Mouse (Mus musculus) lung, postnatal 0 days (tissue): Measurements from ENCODE around the gene Mllt3. TPM values are rescaled to one million over a fixed set of nuclear protein-coding genes. Genes with fewer than 3 reads are reported as not detected.
A peak's percentile ranks its signal among the peaks of the same experiment; 100 is the strongest.

Source experiments
- ATAC-seq: fragments of 200-750 bp; cut with Nextera tagmentation; 2 replicates; pipeline ENCODE4 v1.8.0; 2017; ENCODE audit warnings: moderate library complexity
- DNase-seq: peaks from one replicate; pipeline ENCODE4 v3.0.0-alpha.2; 2016; ENCODE audit warnings: low spot score
- H3K27ac ChIP-seq: fragments of 300-500 bp; sonication (generic); 2 replicates; pipeline ENCODE4 v1.5.1; 2014; ENCODE audit warnings: antibody characterized with exemption, mild to moderate bottlenecking, low read length, mixed read lengths
- H3K27me3 ChIP-seq: fragments of 300-500 bp; sonication (generic); replicated peaks from 2 replicates; pipeline ENCODE4 v1.6.1; 2014; ENCODE audit warnings: low read length, mixed read lengths; ENCODE audit not compliant: insufficient read depth
- H3K36me3 ChIP-seq: fragments of 300-500 bp; sonication (generic); 2 replicates; pipeline ENCODE4 v1.6.1; 2014; ENCODE audit warnings: low read length, mixed read lengths; ENCODE audit not compliant: insufficient read depth
- H3K4me1 ChIP-seq: fragments of 300-500 bp; sonication (generic); 2 replicates; pipeline ENCODE4 v1.6.1; 2014; ENCODE audit warnings: antibody characterized with exemption, low read depth, low read length, mixed read lengths; ENCODE audit not compliant: insufficient read depth
- H3K4me2 ChIP-seq: fragments of 300-500 bp; sonication (generic); replicated peaks from 2 replicates; pipeline ENCODE4 v1.6.1; 2014; ENCODE audit warnings: low read depth, mild to moderate bottlenecking, low read length, moderate library complexity, mixed read lengths
- H3K4me3 ChIP-seq: fragments of 300-500 bp; sonication (generic); 2 replicates; pipeline ENCODE4 v1.5.1; 2014; ENCODE audit warnings: low read depth, low read length
- H3K9ac ChIP-seq: fragments of 300-500 bp; sonication (generic); replicated peaks from 2 replicates; pipeline ENCODE4 v1.6.1; 2014; ENCODE audit warnings: low read depth, mild to moderate bottlenecking
- H3K9me3 ChIP-seq: fragments of 300-500 bp; sonication (generic); 2 replicates; pipeline ENCODE4 v1.6.1; 2016; ENCODE audit warnings: low read length, mixed read lengths
- CTCF ChIP-seq: IDR thresholded peaks from 2 replicates; pipeline ENCODE4 v1.5.1; 2016; ENCODE audit warnings: antibody characterized with exemption, mild to moderate bottlenecking
- EP300 ChIP-seq: IDR thresholded peaks from 2 replicates; pipeline ENCODE4 v1.6.1; 2016; ENCODE audit warnings: antibody characterized with exemption, mild to moderate bottlenecking, control low read depth
- WGBS: fragments of 180-500 bp; shearing (Covaris S2); extraction: QIAGEN DNeasy Blood & Tissue Kit; methylation state at CpG from one replicate; pipeline ENCODE4 v1.1.7; 2014; 5-methylcytosine and 5-hydroxymethylcytosine counted together
- polyA plus RNA-seq: library from polyadenylated mRNA; unstranded; fragments of >200 nt; fragmentation: Nextera tagmentation; extraction: Ambion mirVana; gene quantifications from 2 replicates; pipeline ENCODE4 v1.2.1, GENCODE M21; 2015

The Mllt3 gene
- polyA plus RNA-seq, 1 experiment from 2014 or later, result 32.7 TPM

DNA sequence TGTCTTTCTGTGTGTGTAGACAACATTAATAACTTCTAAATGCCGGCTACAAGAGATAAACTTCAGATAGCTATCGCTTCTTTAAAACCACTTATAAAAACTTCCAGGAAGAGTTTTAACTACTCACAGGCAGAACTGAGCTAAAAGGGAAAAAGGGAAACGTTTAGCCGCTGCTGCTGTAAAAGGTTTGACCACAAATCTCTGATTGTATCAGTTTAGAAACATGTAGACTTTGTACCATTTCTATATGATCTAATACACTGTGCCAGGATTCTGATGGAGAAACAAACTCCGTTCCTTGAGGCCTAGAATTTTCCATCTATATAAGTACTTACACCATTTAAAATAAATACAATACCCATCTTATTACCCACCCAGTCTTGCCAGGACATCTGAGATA, 17.4 kb downstream of the Mllt3 start:
- 61% methylated on average over 5 of the region's 5 CpGs for WGBS
- TF ChIP-seq CTCF, result no peak
- TF ChIP-seq EP300, result no peak
- no peak overlapping the region for H3K4me2 ChIP-seq

DNA sequence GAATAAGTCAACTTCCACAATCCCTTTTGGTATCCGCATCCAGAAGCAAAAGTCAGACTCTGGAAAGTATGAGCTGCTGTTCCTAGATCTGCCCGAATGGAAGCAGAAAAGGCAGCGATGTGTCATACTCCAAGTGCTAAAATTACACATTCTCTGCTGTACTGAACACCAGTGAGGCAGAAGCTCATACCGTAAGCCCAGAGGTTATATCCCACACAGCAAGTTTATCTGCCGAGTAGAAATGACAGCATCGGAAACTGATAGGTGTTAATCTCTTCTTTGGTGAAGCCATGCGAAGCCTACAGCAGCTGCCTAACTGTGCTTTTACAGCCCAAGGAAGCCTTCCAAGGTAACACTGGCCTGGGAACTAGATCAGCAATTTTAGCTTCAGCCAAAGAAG, 17.9 kb downstream of the Mllt3 start:
- Histone ChIP-seq H3K27ac (no peak overlapping the region), H3K4me2 (no peak overlapping the region), H3K27me3 (no peaks in the 10 kb centered on the region), H3K9ac (no peak overlapping the region), H3K4me3 (no peak overlapping the region), H3K36me3 (no peaks in the 10 kb centered on the region), H3K9me3 (no peaks in the 10 kb centered on the region), H3K4me1 (no peaks in the 10 kb centered on the region; the same call in 1 of the 2 replicates)
- no peak for DNase-seq
- WGBS, result 71% methylated on average over 7 of the region's 7 CpGs
- ATAC-seq, result no peak
- TF ChIP-seq EP300 (no peak), CTCF (no peak)

More for the DNA sequence above, 17.4 kb downstream of the Mllt3 start:
- no peak for ATAC-seq
- Histone ChIP-seq H3K27ac (no peak overlapping the region), H3K9me3 (no peaks in the 10 kb centered on the region), H3K27me3 (no peaks in the 10 kb centered on the region), H3K36me3 (no peaks in the 10 kb centered on the region), H3K9ac (no peak overlapping the region), H3K4me3 (no peak overlapping the region), H3K4me1 (no peaks in the 10 kb centered on the region; the same call in 1 of the 2 replicates)
- no peak for DNase-seq

DNA sequence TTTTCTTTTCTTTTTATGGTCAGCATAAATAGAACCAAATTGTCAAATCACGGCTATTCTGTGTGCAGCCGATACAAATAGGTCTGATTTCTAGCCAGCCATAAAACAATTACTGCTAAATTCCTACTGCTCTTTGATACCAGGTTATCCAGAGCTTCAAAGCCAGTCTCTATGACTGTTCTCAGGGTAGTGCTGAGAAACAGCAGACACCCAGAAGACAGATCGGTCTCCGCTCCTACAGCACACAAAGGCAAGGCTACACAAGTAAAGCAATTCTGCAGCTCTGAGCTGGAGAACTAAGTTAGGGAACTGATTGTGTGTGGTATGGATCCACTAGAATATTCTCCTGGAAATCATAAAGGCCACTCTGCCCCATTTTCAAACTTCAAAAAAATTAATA, 20.4 kb downstream of the Mllt3 start:
- ATAC-seq, result no peak

DNA sequence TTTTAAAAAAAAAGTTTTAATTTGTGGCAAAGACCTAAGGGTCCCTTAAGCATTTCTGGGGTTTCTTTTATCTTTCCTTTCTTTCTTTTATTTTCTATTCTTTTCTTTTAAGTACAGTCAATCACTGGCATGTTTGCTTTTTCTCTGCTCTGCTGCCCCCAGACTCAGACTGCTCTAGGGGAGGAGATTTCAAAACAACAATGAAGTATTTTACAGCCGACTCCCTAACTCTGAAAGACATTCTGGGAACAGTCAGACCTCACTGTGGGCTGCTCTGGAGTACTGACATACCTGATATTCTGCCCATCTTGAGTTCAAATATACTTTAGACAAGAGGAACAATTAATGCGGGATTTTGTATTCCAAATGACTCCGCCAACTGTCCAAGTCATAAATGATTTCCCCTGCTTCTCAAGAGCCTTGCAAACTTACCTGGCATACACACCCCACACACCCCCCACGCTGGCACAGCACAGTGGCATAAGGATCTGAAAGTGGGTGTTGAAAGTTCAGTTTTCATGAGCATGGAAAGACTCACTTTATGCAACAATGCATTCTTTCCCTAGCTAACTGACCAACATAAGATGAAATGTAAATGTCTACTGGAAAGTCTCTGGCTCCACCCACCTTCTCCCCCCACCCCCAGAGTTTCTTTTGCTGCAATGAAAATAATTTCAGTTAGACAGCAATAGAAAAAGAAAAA, 21.1 kb downstream of the Mllt3 start:
- Histone ChIP-seq H3K27ac (no peak overlapping the region), H3K4me1 (no peaks in the 10 kb centered on the region; the same call in 1 of the 2 replicates), H3K36me3 (no peaks in the 10 kb centered on the region), H3K4me2 (no peak overlapping the region), H3K27me3 (no peaks in the 10 kb centered on the region), H3K9me3 (no peaks in the 10 kb centered on the region), H3K4me3 (no peak overlapping the region), H3K9ac (no peak overlapping the region)
- 55% methylated on average over 4 of the region's 4 CpGs for WGBS
- peak; percentile 50 for DNase-seq
- TF ChIP-seq EP300 (no peak; the same call in 1 of the 2 replicates), CTCF (no peak)
- peak; percentile 41; the same call in 1 of the 2 replicates for ATAC-seq

More for the DNA sequence above, 20.4 kb downstream of the Mllt3 start:
- Histone ChIP-seq H3K27me3 (no peaks in the 10 kb centered on the region), H3K9me3 (no peaks in the 10 kb centered on the region), H3K9ac (no peak overlapping the region), H3K27ac (no peak overlapping the region), H3K4me1 (no peaks in the 10 kb centered on the region; the same call in 1 of the 2 replicates), H3K4me2 (no peak overlapping the region), H3K4me3 (no peak overlapping the region), H3K36me3 (no peaks in the 10 kb centered on the region)
- 82% methylated on average over 4 of the region's 4 CpGs for WGBS
- no peak for DNase-seq
- TF ChIP-seq EP300 (no peak), CTCF (no peak)

- no peak for DNase-seq
- Histone ChIP-seq H3K4me3 (no peak overlapping the region), H3K27ac (no peak overlapping the region), H3K4me2 (no peak overlapping the region), H3K9me3 (no peaks in the 10 kb centered on the region), H3K4me1 (no peaks in the 10 kb centered on the region; the same call in 1 of the 2 replicates), H3K36me3 (no peaks in the 10 kb centered on the region), H3K9ac (no peak overlapping the region), H3K27me3 (no peaks in the 10 kb centered on the region)
- WGBS, result 83% methylated on average over 5 of the region's 5 CpGs
- TF ChIP-seq CTCF, result no peak
- TF ChIP-seq EP300, result no peak
- ATAC-seq, result no peak
Observed at GRCm38 (mm10) chr4:88010441-88010840, 22.7 kb downstream of the Mllt3 start.

GRCm38 (mm10) chr4:88005801-88006200, 27.4 kb downstream of the Mllt3 start:
- ATAC-seq (no peak), DNase-seq (peak; percentile 27)
- Histone ChIP-seq H3K27ac (no peak overlapping the region), H3K4me1 (peaks cover 6% of the 10 kb centered on the region; the same call in 1 of the 2 replicates), H3K4me3 (no peak overlapping the region), H3K36me3 (no peaks in the 10 kb centered on the region), H3K9ac (no peak overlapping the region), H3K9me3 (no peaks in the 10 kb centered on the region), H3K4me2 (no peak overlapping the region), H3K27me3 (no peaks in the 10 kb centered on the region)
- 89% methylated on average over 3 of the region's 3 CpGs for WGBS
- TF ChIP-seq CTCF, result no peak
- no peak for TF ChIP-seq EP300
